Mouse (Mus musculus) CH12F3 (cell line): ENCODE measurements around the gene Scarb2.

ENCODE experiments used
- in situ Hi-C: fragments of 300-500 bp; cut with MboI; formaldehyde crosslinking; loops from 2 replicates; pipeline ENCODE4 v1.14.3; 2020; ENCODE audit warnings: low sequenced_read_pairs

Gene Scarb2

DNA sequence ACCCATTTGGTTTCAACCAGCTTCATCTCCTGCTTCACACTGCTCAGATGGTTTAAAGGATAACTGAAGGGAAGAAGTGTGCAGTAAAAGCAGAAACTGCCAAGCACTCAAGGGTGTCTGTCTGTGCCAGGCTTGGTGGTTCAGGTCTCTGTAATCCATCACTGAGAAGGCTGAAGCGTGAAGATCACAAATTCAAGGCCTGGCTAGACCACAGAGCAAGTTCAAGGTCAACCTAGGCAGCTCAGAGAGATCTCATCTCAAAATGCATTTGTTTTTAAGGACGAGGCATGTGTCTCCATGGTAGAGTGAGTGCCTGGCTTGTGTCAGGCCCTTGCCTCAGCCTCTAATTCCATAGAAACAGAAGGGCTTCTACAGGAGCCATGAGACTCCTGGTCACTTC is 61.6 kb downstream of the Scarb2 start:
- in situ Hi-C loops: no loop called here

DNA sequence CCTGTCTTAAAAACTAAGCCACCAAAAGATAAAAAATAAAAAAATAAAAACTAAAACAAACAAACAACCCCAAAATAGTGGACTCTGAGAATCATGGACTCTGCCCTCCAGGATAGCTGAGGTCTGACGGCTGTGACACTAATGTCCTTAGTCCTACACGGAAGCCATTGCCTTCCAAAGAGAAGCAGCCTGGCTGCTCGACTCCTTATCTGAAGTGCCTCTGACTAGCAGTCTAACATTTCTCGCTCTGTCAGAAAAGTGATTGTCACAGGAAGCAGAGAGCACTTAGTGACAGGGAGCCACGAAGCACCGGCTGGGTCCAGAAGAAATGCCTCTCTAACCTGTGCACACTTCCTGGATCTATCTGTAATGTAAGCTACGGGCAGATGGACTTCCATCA is 63.7 kb downstream of the Scarb2 start:
- in situ Hi-C loops: no loop called here

- in situ Hi-C loops: no loop called here
Observed at GRCm38 (mm10) chr5:92441494-92441893, 65.1 kb downstream of the Scarb2 start.

GRCm38 (mm10) chr5:92438540-92438939 is 68.1 kb downstream of the Scarb2 start:
- in situ Hi-C loops: no loop called here

GRCm38 (mm10) chr5:92435025-92435584 is 71.5 kb downstream of the Scarb2 start, which contains the start of gene Nup54:
Nup54 (minus strand) TSS chr5:92435219.
- in situ Hi-C loops: no loop called here

- in situ Hi-C loops: no loop called here
Observed at GRCm38 (mm10) chr5:92434571-92434985, 72.1 kb downstream of the Scarb2 start.

- in situ Hi-C loops: no loop called here
Observed at GRCm38 (mm10) chr5:92434070-92434469, 72.6 kb downstream of the Scarb2 start.

DNA sequence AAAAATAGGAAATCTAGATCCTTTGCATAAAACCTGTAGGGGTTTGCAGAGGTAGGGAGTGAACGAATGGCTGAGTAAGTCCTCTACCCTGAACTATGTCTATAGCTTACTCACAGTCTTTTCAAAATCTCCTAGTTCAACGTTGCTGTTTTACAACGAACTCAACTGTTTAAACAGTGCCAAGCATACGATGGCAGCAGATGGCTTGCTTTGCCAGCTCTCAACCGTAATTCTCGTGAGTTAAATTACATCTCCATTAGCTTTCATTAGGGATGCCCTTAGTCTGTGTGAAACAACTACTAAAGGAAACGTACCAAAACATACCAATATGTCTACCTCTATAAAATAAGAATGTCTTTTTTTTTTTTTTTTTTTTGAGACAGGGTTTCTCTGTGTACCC is 75.0 kb downstream of the Scarb2 start:
- in situ Hi-C loops: no loop called here

DNA sequence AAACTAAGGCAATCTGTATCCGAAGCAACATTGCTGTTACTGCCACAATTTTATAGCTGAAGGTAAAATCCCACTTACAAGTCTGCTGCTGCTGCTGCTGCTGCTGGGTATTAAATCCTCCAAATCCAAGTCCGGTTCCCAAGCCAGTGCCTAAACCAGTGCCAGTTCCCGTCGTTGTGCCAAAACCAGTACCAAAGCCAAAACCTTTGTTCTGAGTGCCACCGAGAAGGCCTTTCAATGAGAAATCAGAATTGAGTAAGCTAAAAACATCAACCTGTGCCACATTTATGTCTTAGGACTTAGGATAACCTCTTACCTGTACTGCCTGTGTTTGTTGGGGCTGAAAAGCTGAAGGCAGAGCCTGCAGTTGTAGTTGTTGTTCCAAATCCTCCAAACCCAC is 75.9 kb downstream of the Scarb2 start:
- in situ Hi-C loops: no loop called here

DNA sequence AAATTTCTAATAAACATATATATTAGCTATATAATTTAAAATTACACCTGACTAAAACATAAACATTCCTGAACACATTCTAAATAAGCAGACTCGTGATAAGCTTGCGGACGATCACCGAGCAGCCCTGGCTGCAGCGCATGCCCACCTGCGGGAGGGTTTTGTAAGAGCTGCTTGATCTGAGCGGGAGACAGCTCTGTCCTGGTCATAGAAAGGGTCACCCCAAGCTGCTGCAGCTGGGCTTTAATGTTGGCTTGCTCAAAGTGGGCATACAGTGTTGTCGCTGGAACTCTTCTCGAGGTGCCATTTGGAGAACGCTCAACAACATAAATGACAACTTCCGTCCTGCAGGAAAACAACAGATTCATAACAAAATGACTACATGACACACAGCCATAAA is 82.5 kb downstream of the Scarb2 start:
- in situ Hi-C loops: no loop called here

- in situ Hi-C loops: no loop called here
Observed at GRCm38 (mm10) chr5:92413982-92414375, 92.7 kb downstream of the Scarb2 start.

GRCm38 (mm10) chr5:92413271-92413981 is 93.2 kb downstream of the Scarb2 start:
- in situ Hi-C loops: no loop called here

- in situ Hi-C loops: no loop called here
Observed at GRCm38 (mm10) chr5:92411461-92412140, 95.0 kb downstream of the Scarb2 start.

DNA sequence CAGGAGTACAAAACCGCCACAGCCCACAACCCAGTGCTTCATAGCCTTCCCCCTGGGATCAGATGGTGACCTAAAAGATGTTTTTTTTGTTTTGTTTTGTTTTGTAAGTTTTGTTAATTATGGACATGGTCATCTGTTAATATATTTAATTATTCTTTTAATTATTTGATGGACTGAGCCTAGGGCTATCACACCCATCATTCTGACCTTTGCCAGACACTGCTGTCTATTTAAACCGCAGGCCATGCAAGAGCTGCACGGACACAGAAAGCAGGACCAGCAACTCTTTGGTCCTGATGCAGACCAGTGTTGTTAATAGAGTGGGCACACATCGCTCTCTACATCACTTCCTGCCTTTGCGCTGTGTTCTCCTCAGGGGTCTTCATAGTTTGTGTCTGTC is 96.1 kb downstream of the Scarb2 start:
- in situ Hi-C loops: no loop called here

- in situ Hi-C loops: no loop called here
Observed at GRCm38 (mm10) chr5:92409361-92410155, 97.1 kb downstream of the Scarb2 start.

- in situ Hi-C loops: no loop called here
Observed at GRCm38 (mm10) chr5:92404400-92404678, 102.3 kb downstream of the Scarb2 start.

DNA sequence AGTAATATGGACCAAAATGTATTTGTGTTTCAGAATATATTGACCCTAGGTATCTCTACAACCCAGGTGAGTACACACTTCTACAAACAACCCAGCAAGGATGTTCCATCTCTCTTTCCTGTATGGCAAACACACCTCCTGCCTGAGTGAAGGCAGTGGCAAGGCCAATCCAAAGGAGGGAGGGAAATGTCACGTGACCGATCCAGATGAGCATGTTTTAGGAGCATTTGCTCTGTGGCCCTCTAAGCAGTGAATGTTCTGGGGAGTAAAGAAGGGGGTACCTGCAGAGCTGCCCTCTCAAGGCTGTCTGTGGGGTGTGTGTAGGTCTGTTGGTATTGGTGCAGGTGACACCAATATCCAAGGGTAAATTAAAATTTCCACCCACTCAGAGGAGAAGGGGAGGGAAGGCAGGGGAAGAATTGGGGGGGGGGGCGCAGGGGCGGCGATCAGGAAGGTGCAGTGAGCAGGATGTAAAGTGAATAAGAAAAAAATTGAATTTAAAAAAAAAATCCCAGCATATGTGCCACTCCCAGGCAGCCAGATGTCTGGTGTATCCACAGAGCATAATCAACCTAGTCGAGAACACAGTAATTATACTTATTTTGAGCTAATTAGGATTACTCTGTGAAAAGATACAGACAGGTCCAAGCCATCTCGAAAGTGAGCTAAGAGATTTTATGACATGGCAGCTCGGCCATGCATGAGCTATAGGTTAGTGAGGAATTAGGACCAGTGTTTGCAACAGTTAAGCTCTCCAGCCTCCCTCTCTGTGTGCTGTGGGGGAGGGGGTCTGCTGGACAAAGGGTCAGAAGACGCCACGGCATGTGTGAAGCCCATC is 102.9 kb downstream of the Scarb2 start:
- in situ Hi-C loops: no loop called here

GRCm38 (mm10) chr5:92402816-92403215 is 103.8 kb downstream of the Scarb2 start:
- in situ Hi-C loops: no loop called here

DNA sequence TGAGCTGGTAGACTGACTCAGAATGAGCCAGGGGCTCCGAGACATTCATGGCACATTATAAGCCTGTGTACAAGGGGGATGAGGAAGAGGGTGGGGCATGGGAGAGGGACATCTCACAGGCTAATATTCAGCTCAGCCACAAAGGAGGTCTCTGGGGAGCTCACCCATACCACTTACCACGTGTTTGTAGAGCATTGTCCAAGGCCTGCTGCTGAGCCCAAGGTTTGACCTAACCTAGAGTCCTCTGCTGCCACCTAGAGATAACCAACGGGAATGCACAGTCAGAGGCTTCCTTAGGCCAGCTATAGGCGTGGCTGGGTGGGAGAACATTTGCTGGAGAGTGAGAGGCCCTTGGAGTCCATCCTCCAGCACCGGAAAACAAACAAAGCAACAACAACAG is 108.5 kb downstream of the Scarb2 start:
- in situ Hi-C loops: no loop called here

- in situ Hi-C loops: no loop called here
Observed at GRCm38 (mm10) chr5:92396476-92396875, 110.2 kb downstream of the Scarb2 start.

DNA sequence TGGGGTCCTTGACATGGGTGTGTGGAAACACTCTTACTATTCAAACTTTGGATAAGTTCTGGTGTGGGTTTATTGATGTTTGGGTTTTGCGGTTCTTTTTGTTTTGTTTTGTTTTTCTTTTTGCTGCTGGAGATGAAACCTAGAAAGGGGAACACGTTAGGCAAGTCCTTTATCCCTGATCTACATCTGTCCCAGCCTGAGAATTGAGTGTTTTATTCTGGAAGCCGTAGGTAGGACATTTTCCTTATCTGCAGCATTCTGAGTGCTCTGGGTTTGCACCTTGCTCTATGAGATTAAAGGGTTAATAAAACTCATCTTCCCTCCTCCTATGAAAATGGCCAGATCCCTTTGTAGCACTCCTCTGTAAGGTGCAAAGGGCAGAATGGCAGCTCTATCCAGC is 110.9 kb downstream of the Scarb2 start:
- in situ Hi-C loops: no loop called here
